13 mouse cellular contexts compared by ENCODE assay signal in genomic region chr11:64752299-64752698, GRCm38 (mm10).
DNase-seq lines count a peak whose midpoint lies in the region; ATAC-seq and TF ChIP-seq lines count a peak whose summit lies in the region.
"Had no signal": no experiment of that assay in that cellular context is flagged by ENCODE, and none has a peak within 500 bp of the region (broad histone marks: within the 10 kb centered on the region; RNA-seq: fewer than 3 reads in every experiment).

No protein-coding gene starts in this region.

- H3K4me3 ChIP-seq in lung, postnatal 0 days (ENCODE audit: low read depth, low read length) = no peak overlapping the region
- H3K4me3 ChIP-seq in cortical plate, adult 2 months (ENCODE audit: insufficient read depth, low read length) = no peak overlapping the region
- H3K4me3 ChIP-seq in forebrain, embryonic 15.5 days = no peak overlapping the region
- H3K4me3 ChIP-seq: embryonic facial prominence, embryonic 15.5 days; heart, embryonic 15.5 days had no signal

- 60% methylated on average over 3 of the region's 3 CpGs for WGBS in lung, postnatal 0 days
- 44% methylated on average over 3 of the region's 3 CpGs for WGBS in forebrain, embryonic 15.5 days

- TF ChIP-seq EP300 in lung, postnatal 0 days (IDR thresholded peaks at IDR 0.05) = no peak

- no peaks in the 10 kb centered on the region for H3K9me3 ChIP-seq in lung, postnatal 0 days (ENCODE audit: low read length)
- H3K9me3 ChIP-seq in forebrain, embryonic 15.5 days = no peaks in the 10 kb centered on the region
- H3K9me3 ChIP-seq: embryonic facial prominence, embryonic 15.5 days; heart, embryonic 15.5 days had no signal

- H3K4me2 ChIP-seq in lung, postnatal 0 days (replicated peaks; ENCODE audit: low read depth, low read length) = no peak overlapping the region
- no peak overlapping the region for H3K4me2 ChIP-seq in forebrain, embryonic 15.5 days (replicated peaks)
- H3K4me2 ChIP-seq: embryonic facial prominence, embryonic 15.5 days; heart, embryonic 15.5 days had no signal

- ATAC-seq in lung, postnatal 0 days = no peak
- ATAC-seq in forebrain, embryonic 15.5 days (replicated peaks) = no peak
- ATAC-seq: midbrain, embryonic 16.5 days had no signal

- peak; percentile 5 to 30 for DNase-seq in cerebellum, postnatal 10 days
- DNase-seq in cerebellum, postnatal 36 days = no peak
- peak; percentile 40 for DNase-seq in lung, postnatal 0 days (ENCODE audit: low spot score)
- no peak for DNase-seq in lung, adult 18-20 months
- DNase-seq in thymus, postnatal 25 days = peak; percentile 42
- DNase-seq in spleen, postnatal 10 days (ENCODE audit: low spot score in 2 of 2) = no peak
- DNase-seq: kidney, adult 18-20 months; lung, adult 2 months had no signal

- no peak for TF ChIP-seq POLR2A in cortical plate, adult 2 months (IDR thresholded peaks at IDR 0.05; ENCODE audit: extremely low read depth, insufficient read depth, low read length)

- no peaks in the 10 kb centered on the region for H3K36me3 ChIP-seq in lung, postnatal 0 days (ENCODE audit: insufficient read depth, low read length)
- H3K36me3 ChIP-seq in forebrain, embryonic 15.5 days = no peaks in the 10 kb centered on the region
- H3K36me3 ChIP-seq: embryonic facial prominence, embryonic 15.5 days; heart, embryonic 15.5 days had no signal

- H3K4me1 ChIP-seq in lung, postnatal 0 days (ENCODE audit: insufficient read depth, low read depth, low read length) = no peaks in the 10 kb centered on the region
- no peaks in the 10 kb centered on the region for H3K4me1 ChIP-seq in cortical plate, adult 2 months (ENCODE audit: control insufficient read depth, insufficient read depth, low read length)
- H3K4me1 ChIP-seq in forebrain, embryonic 15.5 days = no peaks in the 10 kb centered on the region
- H3K4me1 ChIP-seq: heart, embryonic 15.5 days had no signal

- no peaks in the 10 kb centered on the region for H3K27me3 ChIP-seq in lung, postnatal 0 days (replicated peaks; ENCODE audit: insufficient read depth, low read length)
- no peaks in the 10 kb centered on the region for H3K27me3 ChIP-seq in forebrain, embryonic 15.5 days
- H3K27me3 ChIP-seq: embryonic facial prominence, embryonic 15.5 days; heart, embryonic 15.5 days had no signal

- peak; percentile 55 for TF ChIP-seq CTCF in lung, postnatal 0 days (IDR thresholded peaks at IDR 0.05)
- TF ChIP-seq CTCF in cortical plate, adult 2 months (IDR thresholded peaks at IDR 0.05; ENCODE audit: extremely low read depth, insufficient read depth, low read length) = 0 out of 2 replicates have a peak, but pooled peaks have one; percentile 17

- no peak overlapping the region for H3K9ac ChIP-seq in lung, postnatal 0 days (replicated peaks; ENCODE audit: low read depth)
- no peak overlapping the region for H3K9ac ChIP-seq in forebrain, embryonic 15.5 days (replicated peaks)
- H3K9ac ChIP-seq: embryonic facial prominence, embryonic 15.5 days; heart, embryonic 15.5 days had no signal

- H3K27ac ChIP-seq in lung, postnatal 0 days (ENCODE audit: low read length) = no peak overlapping the region
- no peak overlapping the region for H3K27ac ChIP-seq in cortical plate, adult 2 months (ENCODE audit: insufficient read depth, low read length)
- H3K27ac ChIP-seq in forebrain, embryonic 15.5 days (replicated peaks) = no peak overlapping the region
- H3K27ac ChIP-seq: embryonic facial prominence, embryonic 15.5 days; heart, embryonic 15.5 days had no signal

Comparison
In these comparisons a context has a peak if more than half of its experiments do, and no peak if none do; other contexts are left out.
1. DNase-seq: peak in cerebellum, postnatal 10 days (2 of 2), lung, postnatal 0 days (single experiment) and thymus, postnatal 25 days (single experiment); none in cerebellum, postnatal 36 days (0 of 2), lung, adult 18-20 months (0 of 2) and spleen, postnatal 10 days (0 of 2).